Mouse (Mus musculus) heart, embryonic 11.5 days (tissue): ENCODE measurements around the gene Tekt1. TPM values are rescaled to one million over a fixed set of nuclear protein-coding genes. Genes with fewer than 3 reads are reported as not detected.

Experiments
- ATAC-seq: fragments of 200-750 bp; cut with Nextera tagmentation; replicated peaks from 2 replicates; pipeline ENCODE4 v1.8.0; 2017; ENCODE audit warnings: moderate library complexity; ENCODE audit not compliant: insufficient number of reproducible peaks, low FRiP score, low TSS enrichment
- H3K27ac ChIP-seq: fragments of 300-500 bp; sonication (generic); 2 replicates; pipeline ENCODE4 v1.5.1; 2014; ENCODE audit warnings: mild to moderate bottlenecking, low read depth, low read length
- H3K27me3 ChIP-seq: fragments of 300-500 bp; sonication (generic); 2 replicates; pipeline ENCODE4 v1.6.1; 2014; ENCODE audit warnings: mild to moderate bottlenecking, low read length, mixed read lengths; ENCODE audit not compliant: control insufficient read depth, insufficient read depth
- H3K36me3 ChIP-seq: fragments of 300-500 bp; sonication (generic); 2 replicates; pipeline ENCODE4 v1.6.1; 2014; ENCODE audit warnings: mild to moderate bottlenecking, low read length, moderate library complexity, mixed read lengths; ENCODE audit not compliant: control insufficient read depth, insufficient read depth
- H3K4me1 ChIP-seq: fragments of 300-500 bp; sonication (generic); 2 replicates; pipeline ENCODE4 v1.6.1; 2014; ENCODE audit warnings: low read length; ENCODE audit not compliant: control insufficient read depth, insufficient read depth
- H3K4me2 ChIP-seq: fragments of 300-500 bp; sonication (generic); 2 replicates; pipeline ENCODE4 v1.6.1; 2014; ENCODE audit warnings: mild to moderate bottlenecking, moderate library complexity
- H3K4me3 ChIP-seq: fragments of 300-500 bp; sonication (generic); 2 replicates; pipeline ENCODE4 v1.5.1; 2014; ENCODE audit warnings: low read depth, low read length
- H3K9ac ChIP-seq: fragments of 300-500 bp; sonication (generic); 2 replicates; pipeline ENCODE4 v1.6.1; 2014; ENCODE audit warnings: mild to moderate bottlenecking, low read depth, low read length, moderate library complexity
- H3K9me3 ChIP-seq: fragments of 300-500 bp; sonication (generic); replicated peaks from 2 replicates; pipeline ENCODE4 v1.6.1; 2016; ENCODE audit warnings: low read length; ENCODE audit not compliant: control insufficient read depth
- WGBS: fragments of 180-500 bp; shearing (Covaris S2); extraction: QIAGEN DNeasy Blood & Tissue Kit; methylation state at CpG from one replicate; pipeline ENCODE4 v1.1.7; 2014; ENCODE audit not compliant: insufficient replicate concordance; 5-methylcytosine and 5-hydroxymethylcytosine counted together
- polyA plus RNA-seq: library from polyadenylated mRNA; unstranded; fragments of >200 nt; fragmentation: Nextera tagmentation; extraction: Ambion mirVana; gene quantifications from 2 replicates; pipeline ENCODE4 v1.2.1, GENCODE M21; 2014

The Tekt1 gene
- 0.52 and 0.99 TPM in 2 replicates for polyA plus RNA-seq

DNA sequence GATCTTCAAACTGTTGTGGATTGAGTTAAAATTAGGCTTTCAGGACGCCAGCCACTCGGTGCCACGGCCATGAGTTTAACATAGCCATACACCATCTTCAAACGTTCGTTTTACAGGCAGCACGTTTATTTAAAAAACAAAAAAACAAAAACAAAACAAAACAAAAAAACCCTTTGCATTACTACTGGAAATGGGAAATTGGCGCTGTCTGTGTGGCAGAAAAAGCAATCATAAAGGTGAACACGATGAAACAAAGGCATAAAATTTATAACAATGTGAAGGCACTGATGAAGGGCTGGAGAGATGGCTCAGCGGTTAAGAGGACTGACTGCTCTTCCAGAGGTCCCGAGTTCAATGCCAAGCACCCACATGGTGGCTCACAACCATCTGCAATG is at the start of gene Tekt1:
Gene Tekt1 (minus strand): TSS at position 96 of the 395 bp plus-strand sequence.
- 36% methylated on average over 10 of the region's 10 CpGs for WGBS
- H3K27ac ChIP-seq: no peak within 1 kb of the TSS
- no peaks in the 10 kb centered on the region; the same call in 1 of the 2 replicates for H3K4me1 ChIP-seq
- H3K4me3 ChIP-seq: peak within 1 kb of the TSS; percentile 50
- ATAC-seq: no peak
- H3K9ac ChIP-seq: peak within 1 kb of the TSS; percentile 73
- H3K36me3 ChIP-seq: no peaks in the 10 kb centered on the region
- peak within 1 kb of the TSS; percentile 90 for H3K4me2 ChIP-seq
- no peaks in the 10 kb centered on the region for H3K27me3 ChIP-seq
- H3K9me3 ChIP-seq: no peaks in the 10 kb centered on the region

- H3K27ac ChIP-seq: no peak overlapping the region
- no peak for ATAC-seq
- 26% methylated on average over 9 of the region's 9 CpGs for WGBS
Observed at GRCm38 (mm10) chr11:72411945-72412344, 49.7 kb upstream of the Tekt1 start.

DNA sequence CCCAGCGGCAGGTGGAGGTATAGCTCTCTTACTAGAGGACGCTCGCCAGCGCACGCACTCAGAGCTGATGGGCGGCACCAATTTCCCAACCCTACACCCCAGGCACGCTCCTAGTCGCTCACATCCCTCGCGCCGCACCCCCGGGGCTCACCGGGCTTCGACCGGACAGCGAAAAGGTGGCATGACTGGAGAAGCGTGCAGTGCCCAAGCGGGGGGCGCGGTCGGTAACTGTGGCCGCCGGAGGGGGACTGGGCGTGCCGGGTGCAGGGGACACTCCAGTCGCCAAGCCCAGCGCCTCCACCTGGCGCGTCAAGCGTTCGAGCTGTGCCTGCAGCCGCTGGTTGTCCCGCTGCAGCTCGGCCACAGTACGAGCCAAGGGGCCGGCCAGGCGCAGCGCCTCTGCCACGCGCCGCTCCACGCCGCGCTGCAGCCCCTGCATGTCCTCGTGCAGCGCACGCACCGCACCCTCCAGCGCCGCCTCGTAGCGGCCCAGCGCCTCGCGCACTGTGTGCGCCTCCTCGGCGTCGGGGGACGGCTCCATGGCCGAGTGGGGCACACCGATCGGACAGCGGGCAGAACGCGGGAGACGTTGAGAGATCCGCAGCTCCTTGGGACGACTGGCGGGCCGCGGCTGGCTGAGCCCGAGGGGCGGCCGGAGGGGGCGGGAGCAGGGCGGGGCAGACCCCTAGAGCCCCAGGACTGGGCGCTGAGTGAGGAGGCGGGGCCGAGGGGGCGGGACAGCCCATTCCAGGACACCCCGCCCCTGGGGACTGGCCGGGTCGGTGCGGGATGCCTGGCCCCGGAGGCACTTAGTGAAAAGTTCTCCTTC is 49.1 kb upstream of the Tekt1 start, which contains the start of gene Smtnl2:
Gene Smtnl2 (minus strand): TSS at position 621 of the 829 bp plus-strand sequence.
- ATAC-seq: peak; percentile 85
- under 1% methylated on average over 79 of the region's 86 CpGs for WGBS

More at GRCm38 (mm10) chr11:72411945-72412344, 49.7 kb upstream of the Tekt1 start:
- H3K9ac ChIP-seq: peak overlapping the region; percentile 53
- H3K9me3 ChIP-seq: no peaks in the 10 kb centered on the region
- no peaks in the 10 kb centered on the region for H3K36me3 ChIP-seq
- H3K4me1 ChIP-seq: peaks cover 72% of the 10 kb centered on the region
- H3K27me3 ChIP-seq: no peaks in the 10 kb centered on the region
- peak overlapping the region; percentile 97 for H3K4me3 ChIP-seq
- peak overlapping the region; percentile 91 for H3K4me2 ChIP-seq

GRCm38 (mm10) chr11:72410521-72411092 is 48.4 kb upstream of the Tekt1 start:
- H3K4me2 ChIP-seq: peak overlapping the region; percentile 91
- H3K4me1 ChIP-seq: peaks cover 76% of the 10 kb centered on the region
- peak overlapping the region; percentile 91 for H3K9ac ChIP-seq
- no peaks in the 10 kb centered on the region for H3K36me3 ChIP-seq
- peak overlapping the region; percentile 94 for H3K27ac ChIP-seq
- no peaks in the 10 kb centered on the region for H3K27me3 ChIP-seq
- no peaks in the 10 kb centered on the region for H3K9me3 ChIP-seq
- peak overlapping the region; percentile 97 for H3K4me3 ChIP-seq
- WGBS: under 1% methylated on average over 25 of the region's 25 CpGs
- no peak for ATAC-seq

More for the DNA sequence above, 49.1 kb upstream of the Tekt1 start, which contains the start of gene Smtnl2:
- H3K4me1 ChIP-seq: peaks cover 74% of the 10 kb centered on the region
- peak within 1 kb of the TSS; percentile 91 for H3K9ac ChIP-seq
- no peaks in the 10 kb centered on the region for H3K9me3 ChIP-seq
- H3K4me3 ChIP-seq: peak within 1 kb of the TSS; percentile 97
- H3K36me3 ChIP-seq: no peaks in the 10 kb centered on the region
- H3K4me2 ChIP-seq: peak within 1 kb of the TSS; percentile 91
- peak within 1 kb of the TSS; percentile 94 for H3K27ac ChIP-seq
- no peaks in the 10 kb centered on the region for H3K27me3 ChIP-seq

- H3K27me3 ChIP-seq: no peaks in the 10 kb centered on the region
- H3K27ac ChIP-seq: peak overlapping the region; percentile 94
- peak overlapping the region; percentile 91 for H3K9ac ChIP-seq
- H3K9me3 ChIP-seq: no peaks in the 10 kb centered on the region
- H3K4me3 ChIP-seq: peak overlapping the region; percentile 97
- H3K4me1 ChIP-seq: peaks cover 74% of the 10 kb centered on the region
- no peak for ATAC-seq
- 47% methylated on average over 12 of the region's 12 CpGs for WGBS
- peak overlapping the region; percentile 91 for H3K4me2 ChIP-seq
- H3K36me3 ChIP-seq: no peaks in the 10 kb centered on the region
Observed at GRCm38 (mm10) chr11:72409649-72410385, 47.6 kb upstream of the Tekt1 start.

- Histone ChIP-seq H3K36me3 (0 out of 2 replicates have a peak, but pooled peaks cover 1% of the 10 kb centered on the region), H3K9ac (peak overlapping the region; percentile 91; the same call in 1 of the 2 replicates), H3K27me3 (no peaks in the 10 kb centered on the region), H3K27ac (peak overlapping the region; percentile 94), H3K9me3 (no peaks in the 10 kb centered on the region), H3K4me3 (peak overlapping the region; percentile 97), H3K4me2 (peak overlapping the region; percentile 91), H3K4me1 (peaks cover 72% of the 10 kb centered on the region)
- 26% methylated on average over 9 of the region's 9 CpGs for WGBS
- no peak for ATAC-seq
Observed at GRCm38 (mm10) chr11:72408451-72409170, 46.4 kb upstream of the Tekt1 start.

DNA sequence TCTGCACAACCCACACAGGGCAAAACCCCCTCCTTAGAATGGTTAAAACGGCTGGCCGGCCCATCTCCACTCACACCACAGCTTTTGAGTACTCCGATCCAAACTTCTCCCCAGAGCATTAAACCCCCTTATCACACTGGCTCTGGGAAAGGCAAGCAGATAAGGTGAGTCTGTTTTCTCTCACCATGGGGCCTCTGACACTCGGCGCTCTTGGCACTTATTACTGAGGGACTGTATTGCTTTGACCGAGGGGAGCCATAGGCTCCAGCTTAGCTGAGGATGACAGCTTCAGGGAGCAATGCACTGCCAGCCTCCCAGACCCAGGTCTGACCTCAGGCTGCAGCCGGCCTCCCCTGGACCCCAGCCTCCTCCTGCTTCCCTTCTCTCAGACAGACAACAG is 45.3 kb upstream of the Tekt1 start:
- peak; percentile 53 for ATAC-seq
- peaks cover 66% of the 10 kb centered on the region for H3K4me1 ChIP-seq
- peak overlapping the region; percentile 97 for H3K4me3 ChIP-seq
- peak overlapping the region; percentile 91 for H3K4me2 ChIP-seq
- H3K9ac ChIP-seq: peak overlapping the region; percentile 29
- no peaks in the 10 kb centered on the region for H3K27me3 ChIP-seq
- WGBS: 4% methylated on average over 7 of the region's 7 CpGs
- peaks cover 7% of the 10 kb centered on the region; the same call in 1 of the 2 replicates for H3K36me3 ChIP-seq
- peak overlapping the region; percentile 94 for H3K27ac ChIP-seq
- no peaks in the 10 kb centered on the region for H3K9me3 ChIP-seq
